Mouse (Mus musculus) brain, embryonic 14.5 days (tissue): ENCODE measurements around the gene Map4k3.

ENCODE experiments used
- CTCF ChIP-seq: fragments of 200-500 bp; IDR thresholded peaks from 2 replicates; pipeline ENCODE4 v1.5.1; 2012; ENCODE audit warnings: inconsistent platforms, mild to moderate bottlenecking, moderate library complexity, borderline replicate concordance; ENCODE audit not compliant: insufficient read depth, insufficient read length; ENCODE audit errors: extremely low read depth
- POLR2A ChIP-seq: fragments of 200-500 bp; IDR thresholded peaks from 2 replicates; pipeline ENCODE4 v1.6.1; 2012; ENCODE audit warnings: mild to moderate bottlenecking, inconsistent platforms, borderline replicate concordance; ENCODE audit not compliant: poor library complexity, insufficient read depth, insufficient read length, severe bottlenecking; ENCODE audit errors: extremely low read depth

DNA sequence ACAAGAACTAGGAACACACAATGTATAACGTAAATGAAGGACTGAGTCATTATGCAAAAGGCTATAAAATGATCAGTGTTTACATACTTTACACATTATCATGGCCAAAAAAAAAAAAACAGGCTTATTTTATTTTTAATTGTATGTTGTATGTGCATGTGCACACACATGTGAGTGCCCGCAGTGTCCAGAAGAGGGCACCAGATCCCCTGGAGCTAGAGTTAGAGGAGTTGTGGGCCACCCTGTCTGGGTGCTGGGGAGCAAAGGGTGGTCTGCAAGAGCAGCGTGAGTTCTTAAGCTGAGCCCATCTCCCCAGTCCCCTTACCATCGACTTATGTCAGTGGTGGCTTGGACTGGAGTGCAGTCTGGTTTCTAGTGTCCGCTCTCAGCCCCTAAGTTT, 170.8 kb downstream of the Map4k3 start:
- TF ChIP-seq POLR2A (no peak), CTCF (no peak)
